Mouse (Mus musculus) CD4-positive helper T cell, adult 2 months (primary cell): ENCODE results near the gene Ppia.
A peak's percentile ranks its signal among the peaks of the same experiment; 100 is the strongest.
"Not testable (repeated sequence)": the region's sequence is repeated elsewhere in the genome, so short reads cannot be mapped to it uniquely, and the experiment has no call there.

Source experiments
- DNase-seq: peaks from one replicate; pipeline ENCODE4 v3.0.0-alpha.2; 2012; ENCODE audit warnings: low read depth, missing footprints, low spot score

The Ppia gene

DNA sequence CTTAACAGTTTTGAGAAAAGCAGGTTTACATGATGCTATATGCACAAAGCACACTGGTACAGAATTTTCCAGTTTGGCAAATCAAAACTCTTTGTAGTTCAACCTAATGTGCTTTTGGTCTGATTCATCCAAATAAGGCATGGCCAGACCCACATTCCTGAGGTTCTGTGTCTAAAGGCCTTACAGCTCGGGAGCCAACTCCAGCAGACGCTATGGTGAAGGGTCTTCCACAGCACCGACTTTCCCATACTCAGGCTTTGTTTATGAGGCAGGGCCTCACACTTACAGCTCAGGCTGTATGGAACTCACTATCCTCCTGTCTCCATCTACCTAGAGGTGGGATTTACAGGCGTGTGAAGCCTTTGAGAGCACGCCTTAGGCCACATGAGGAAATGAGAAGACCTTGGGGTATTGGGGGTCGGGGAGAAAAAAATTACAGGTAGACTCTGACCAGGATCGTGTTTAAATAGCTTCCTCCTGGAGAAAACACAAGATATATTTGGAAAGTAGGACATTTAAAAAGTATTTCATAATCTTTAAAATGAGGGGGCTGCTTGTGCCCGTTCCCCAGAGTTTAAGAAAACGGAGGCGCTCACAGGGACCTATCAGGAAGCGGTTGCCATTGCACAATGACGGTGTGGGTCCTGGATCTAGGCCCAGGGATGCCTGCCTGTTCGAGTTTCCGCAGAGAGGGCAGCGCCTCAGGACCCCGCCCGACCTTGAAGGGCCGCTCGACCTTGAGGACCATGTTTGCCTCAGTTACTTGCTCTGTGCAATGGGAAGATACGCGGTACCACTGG, at the start of gene Ppia:
Gene Ppia (plus strand): TSS at position 693 of the 800 bp plus-strand sequence.
- no peak for DNase-seq

GRCm38 (mm10) chr11:6365885-6366284, 49.4 kb upstream of the Ppia start:
- DNase-seq, result peak; percentile 91

GRCm38 (mm10) chr11:6366434-6366833, 48.8 kb upstream of the Ppia start:
- DNase-seq, result no peak

GRCm38 (mm10) chr11:6367156-6367555, 48.1 kb upstream of the Ppia start:
- no peak for DNase-seq

DNA sequence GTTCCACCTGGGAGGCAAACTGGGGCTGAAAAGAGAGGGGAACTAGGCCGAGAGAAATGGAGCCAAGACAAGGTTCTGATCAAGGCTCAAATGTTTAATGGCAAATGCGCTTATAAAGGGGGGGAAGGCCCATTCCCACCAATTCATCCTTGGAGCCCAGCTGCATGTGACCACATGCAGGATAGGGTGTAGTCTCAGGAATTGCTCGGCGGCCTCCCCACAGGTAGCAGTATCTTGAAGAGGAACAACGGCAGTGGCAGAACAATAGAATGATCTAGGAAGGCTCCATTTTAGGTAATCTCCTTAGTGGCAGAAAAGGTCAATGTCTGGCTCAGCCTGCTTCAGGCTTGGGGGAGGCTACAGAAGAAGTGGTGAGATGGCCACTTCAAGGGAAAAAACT, 47.3 kb upstream of the Ppia start:
- DNase-seq, result not testable (repeated sequence)

DNA sequence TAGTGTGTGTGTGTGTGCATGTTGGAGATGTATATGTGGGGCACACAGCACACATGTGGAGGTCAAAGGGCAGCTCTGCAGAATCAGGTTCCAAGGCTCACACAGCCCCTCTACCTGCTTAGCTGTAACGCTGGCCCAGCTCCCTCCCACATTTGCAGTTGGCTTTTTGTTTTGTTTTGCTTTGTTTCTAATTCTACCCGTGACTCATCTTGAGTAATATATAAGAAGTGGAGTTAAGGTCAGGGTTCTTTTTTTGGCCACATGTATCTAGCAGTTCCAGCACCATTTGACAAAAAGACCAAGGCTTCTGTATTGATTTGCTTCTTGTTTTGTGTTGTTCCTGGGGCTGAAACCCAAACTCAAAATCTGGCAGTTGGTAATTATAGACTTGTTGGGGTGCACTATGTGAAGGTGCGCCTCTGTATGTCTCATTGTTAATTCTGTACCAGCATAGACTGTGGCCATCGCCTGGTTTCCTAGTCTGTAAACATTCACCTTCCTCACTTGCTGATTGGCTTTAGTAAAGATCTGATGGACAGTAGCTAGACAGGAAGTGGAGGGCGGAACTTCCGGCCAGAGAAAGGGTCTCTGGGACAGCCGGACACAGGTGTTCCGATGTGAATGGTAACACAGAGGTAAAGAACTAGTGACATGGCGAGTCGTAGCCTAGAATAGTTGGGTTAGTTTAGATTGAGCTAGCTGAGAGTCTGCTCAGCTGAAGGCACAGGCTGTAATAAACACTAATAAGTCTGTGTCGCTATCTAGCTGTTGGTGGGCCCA, 43.7 kb upstream of the Ppia start:
- DNase-seq, result no peak

DNA sequence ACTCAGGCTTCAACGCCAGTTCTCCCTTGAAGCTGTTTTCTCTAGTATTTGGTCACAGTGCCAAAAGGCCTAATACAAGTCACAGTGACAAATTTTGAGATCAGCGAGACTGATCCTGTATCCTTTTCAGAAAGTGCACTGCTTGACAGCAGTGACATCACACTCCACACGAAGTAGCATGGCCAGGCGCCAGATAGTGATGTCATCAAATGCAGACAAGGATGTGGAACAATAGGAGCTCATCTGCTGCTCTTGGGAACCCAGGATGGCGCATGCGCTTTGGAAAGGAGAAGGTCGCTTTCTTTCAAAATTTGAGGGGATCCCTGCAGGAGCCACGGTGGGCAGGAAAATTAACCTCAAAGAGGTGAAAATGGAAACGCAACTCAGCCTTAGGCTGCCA, 42.5 kb upstream of the Ppia start:
- no peak for DNase-seq

DNA sequence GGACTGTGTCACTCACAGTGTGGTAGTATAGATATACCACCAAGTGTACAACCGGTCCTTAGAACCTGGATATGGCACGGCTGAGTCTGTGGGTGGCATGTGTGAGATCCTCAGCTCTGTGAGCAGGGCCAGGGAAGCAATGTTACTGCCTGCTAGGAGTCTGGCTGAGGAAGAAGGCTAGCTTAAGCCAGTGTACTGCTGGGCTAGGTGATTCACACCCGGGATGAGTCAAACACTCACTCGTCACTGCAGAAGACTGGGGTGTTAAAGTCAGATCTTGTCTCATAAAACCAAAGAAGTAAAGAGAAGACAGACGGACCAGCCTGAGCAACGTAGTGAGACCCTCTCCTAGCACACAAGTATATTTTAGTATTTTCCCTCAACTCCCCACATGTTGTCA, 34.3 kb upstream of the Ppia start:
- DNase-seq, result no peak

DNA sequence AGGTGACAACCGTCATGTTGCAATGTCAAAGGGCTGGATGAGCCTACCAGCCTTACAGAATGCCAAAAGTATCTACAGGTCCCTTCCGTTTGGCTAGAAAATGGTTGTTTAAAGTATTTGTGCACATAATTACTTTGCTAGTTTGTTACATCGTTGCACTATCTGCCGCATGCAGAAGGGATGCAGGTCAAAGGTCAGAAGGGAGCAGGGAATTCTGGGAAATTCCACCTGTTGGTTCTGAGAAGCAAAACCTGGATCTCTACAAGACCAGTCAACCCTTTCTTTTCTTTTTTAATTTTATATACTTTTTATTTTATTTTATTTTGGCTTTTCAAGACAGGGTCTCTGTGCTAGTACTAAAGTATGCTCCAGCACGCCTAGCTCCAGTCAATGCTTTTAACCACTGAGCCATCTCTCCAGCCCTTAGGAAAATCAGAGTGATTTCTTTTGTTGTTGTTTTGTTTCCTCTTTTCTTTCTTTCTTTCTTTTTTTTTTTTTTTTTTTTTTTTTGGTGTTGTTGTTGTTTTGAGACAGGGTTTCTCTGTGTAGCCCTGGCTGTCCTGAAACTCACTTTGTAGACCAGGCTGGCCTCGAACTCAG, 27.0 kb upstream of the Ppia start:
- no peak for DNase-seq

GRCm38 (mm10) chr11:6388726-6389413, 26.4 kb upstream of the Ppia start, which contains the start of gene Zmiz2:
Gene Zmiz2, plus strand, starts transcription at chr11:6389074.
- DNase-seq, result peak; percentile 96

DNA sequence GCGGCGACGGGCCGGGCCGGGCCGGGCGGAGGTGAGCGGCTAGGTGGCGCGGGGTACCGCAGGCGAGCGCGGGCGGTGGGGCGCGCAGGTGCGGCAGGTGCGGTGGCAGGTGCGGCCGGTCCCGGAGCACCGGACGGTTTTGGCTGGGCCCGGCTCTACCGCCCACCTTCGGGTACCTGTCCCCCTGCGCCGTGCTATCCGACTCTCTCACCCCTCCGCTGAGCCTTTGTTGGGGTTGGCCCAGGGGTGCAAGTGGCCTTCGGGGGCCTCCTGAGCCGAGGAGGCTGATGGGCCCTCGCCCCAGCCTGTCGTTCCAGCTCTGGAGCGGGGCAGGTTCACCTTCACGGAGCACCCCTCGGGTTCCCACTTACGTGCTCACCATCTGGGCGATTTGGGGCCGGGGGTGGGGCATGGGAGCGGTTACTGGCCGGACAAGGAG, 25.7 kb upstream of the Ppia start:
- peak; percentile 50 for DNase-seq

GRCm38 (mm10) chr11:6390376-6391053, 24.7 kb upstream of the Ppia start:
- no peak for DNase-seq

DNA sequence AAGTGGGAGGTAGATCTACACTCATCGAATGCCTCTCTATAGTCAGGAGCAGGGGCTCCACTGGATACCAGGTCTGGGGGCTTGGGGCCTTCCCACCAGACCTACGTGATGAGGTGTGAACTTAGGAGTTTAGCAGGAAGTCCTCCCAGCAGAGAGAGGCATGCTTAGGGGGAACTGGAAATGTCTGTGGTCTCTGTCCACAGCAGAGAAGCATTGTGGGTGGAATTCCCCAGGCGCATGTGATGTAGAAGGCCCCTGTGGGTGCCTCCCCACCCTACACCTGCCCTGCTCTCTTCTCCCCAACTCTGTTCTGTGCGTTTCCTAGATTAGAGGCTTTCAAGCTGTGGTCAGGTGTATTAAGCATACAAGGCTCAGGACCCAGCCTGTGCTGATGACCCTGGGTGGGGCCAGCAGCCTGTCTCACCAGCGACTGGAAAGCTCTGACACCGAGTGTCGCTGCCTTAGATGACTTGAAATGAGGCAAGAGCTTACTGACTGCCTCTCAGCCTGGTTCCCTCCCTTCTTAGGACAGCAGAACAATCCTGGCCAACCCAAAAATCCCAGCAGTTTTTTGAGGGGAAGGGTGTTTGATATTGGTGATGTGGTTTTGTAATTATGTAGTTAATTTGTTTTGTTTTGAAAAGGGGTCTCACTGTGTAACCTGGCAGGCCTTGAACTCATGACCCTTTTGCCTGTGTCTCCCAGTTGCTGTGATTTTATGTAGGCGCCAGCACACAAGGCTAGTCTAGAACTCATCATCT, 23.5 kb upstream of the Ppia start:
- peak; percentile 75 for DNase-seq

- DNase-seq, result no peak
Observed at GRCm38 (mm10) chr11:6392857-6393256, 22.4 kb upstream of the Ppia start.

GRCm38 (mm10) chr11:6393866-6394265, 21.4 kb upstream of the Ppia start:
- no peak for DNase-seq

- no peak for DNase-seq
Observed at GRCm38 (mm10) chr11:6395565-6395964, 19.7 kb upstream of the Ppia start.

- DNase-seq, result no peak
Observed at GRCm38 (mm10) chr11:6398141-6398540, 17.1 kb upstream of the Ppia start.

DNA sequence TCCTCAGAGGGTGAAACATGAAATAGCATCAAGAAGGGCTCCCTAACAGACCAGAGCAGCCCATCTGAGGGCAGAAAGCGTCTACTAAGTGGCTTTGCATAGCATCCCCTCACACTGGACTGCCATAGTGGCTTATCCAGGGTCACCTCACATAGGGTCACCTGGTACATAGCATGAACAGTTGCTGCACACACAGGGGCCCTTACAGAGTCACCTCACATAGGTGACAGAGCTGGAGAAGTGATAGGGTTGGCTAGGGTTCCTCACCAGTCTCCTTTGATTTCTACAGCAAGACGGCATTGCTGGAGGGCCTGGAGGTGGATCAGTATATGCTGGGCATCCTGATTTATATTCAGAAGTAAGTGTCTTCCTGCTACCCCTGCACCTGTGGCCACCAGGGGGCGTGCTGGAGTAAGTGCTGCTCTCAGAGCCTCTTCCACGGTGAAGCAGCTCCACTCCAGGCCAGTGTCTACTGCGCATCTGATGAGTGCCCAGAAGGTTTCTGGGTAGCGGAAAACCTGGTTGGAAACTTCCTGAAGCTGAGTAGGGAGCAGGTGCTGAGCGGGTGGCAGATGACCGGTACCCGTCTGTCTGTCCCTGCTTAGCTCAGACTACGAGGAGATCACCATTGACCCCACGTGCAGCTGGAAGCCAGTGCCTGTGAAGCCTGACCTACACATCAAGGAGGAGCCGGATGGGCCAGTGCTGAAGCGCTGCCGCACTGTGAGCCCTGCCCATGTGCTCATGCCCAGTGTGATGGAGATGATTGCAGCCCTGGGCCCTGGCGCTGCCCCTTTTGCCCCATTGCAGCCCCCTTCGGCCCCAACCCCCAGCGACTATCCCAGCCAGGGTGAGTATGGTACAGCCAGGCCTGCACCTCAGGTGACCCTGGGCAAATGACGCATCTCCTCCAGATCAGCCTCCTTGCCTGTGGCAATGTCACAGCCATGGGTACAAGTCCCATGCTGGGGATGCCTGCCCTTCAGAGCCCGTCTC, 12.4 kb upstream of the Ppia start:
- peak; percentile 80 for DNase-seq

DNA sequence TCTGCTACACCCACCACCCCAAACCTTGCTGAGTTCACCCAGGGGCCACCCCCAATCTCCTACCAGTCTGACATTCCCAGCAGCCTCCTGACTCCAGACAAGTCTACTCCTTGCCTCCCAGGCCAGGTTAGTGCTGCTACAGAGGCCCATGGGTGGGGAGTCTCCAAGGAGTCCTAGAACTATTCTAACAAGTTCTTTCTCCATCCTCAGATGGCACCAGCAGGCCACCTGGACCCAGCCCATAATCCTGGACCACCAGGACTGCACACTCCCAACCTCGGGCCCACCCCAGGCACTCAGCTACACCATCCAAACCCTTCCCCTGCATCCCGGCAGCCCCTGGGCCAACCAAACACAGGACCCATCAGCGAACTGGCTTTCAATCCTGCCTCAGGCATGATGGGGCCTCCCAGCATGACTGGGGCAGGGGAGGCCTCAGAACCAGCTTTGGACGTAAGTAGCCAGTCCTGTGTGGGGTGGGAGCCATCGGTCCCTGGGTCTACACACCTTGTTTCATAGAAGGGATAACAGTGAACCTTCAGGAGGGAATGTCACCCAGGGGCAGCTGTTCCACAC, 11.3 kb upstream of the Ppia start:
- no peak for DNase-seq
